Mouse (Mus musculus) thymus, postnatal 0 days (tissue): ENCODE data around the gene Nlrp6. TPM values are rescaled to one million over a fixed set of nuclear protein-coding genes. Genes with fewer than 3 reads are reported as not detected.
"Not testable (repeated sequence)": the region's sequence is repeated elsewhere in the genome, so short reads cannot be mapped to it uniquely, and the experiment has no call there.

ENCODE experiments used
- DNase-seq: peaks from one replicate; pipeline ENCODE4 v3.0.0-alpha.2; 2015; ENCODE audit warnings: low spot score
- polyA plus RNA-seq: library from polyadenylated mRNA; unstranded; fragments of >200 nt; fragmentation: Nextera tagmentation; extraction: Ambion mirVana; gene quantifications from 2 replicates; pipeline ENCODE4 v1.2.1, GENCODE M21; 2015

Gene Nlrp6
- polyA plus RNA-seq, result 0.74 and 0.81 TPM in 2 replicates

- DNase-seq, result no peak
These were observed at the start of gene Nlrp6 for GRCm38 (mm10) chr7:140920418-140921029. TSS of gene Nlrp6 (plus strand) at chr7:140920902.

- no peak for DNase-seq
These were observed 46.5 kb upstream of the Nlrp6 start for GRCm38 (mm10) chr7:140874224-140874623.

- no peak for DNase-seq
These were observed 43.3 kb upstream of the Nlrp6 start for GRCm38 (mm10) chr7:140877364-140877763.

GRCm38 (mm10) chr7:140879355-140879754 lies 41.3 kb upstream of the Nlrp6 start:
- peak; percentile 68 for DNase-seq

- no peak for DNase-seq
These were observed 40.3 kb upstream of the Nlrp6 start for GRCm38 (mm10) chr7:140880419-140880818.

GRCm38 (mm10) chr7:140880865-140881515 lies 39.7 kb upstream of the Nlrp6 start:
- DNase-seq, result no peak

GRCm38 (mm10) chr7:140881696-140882468 lies 38.8 kb upstream of the Nlrp6 start, which contains the start of the genes Psmd13 and Sirt3:
TSS of gene Psmd13 (plus strand) at chr7:140881968.
TSS of gene Sirt3 (minus strand) at chr7:140882309.
- peak; percentile 94 for DNase-seq

GRCm38 (mm10) chr7:140882469-140882803 lies 38.3 kb upstream of the Nlrp6 start:
- no peak for DNase-seq

GRCm38 (mm10) chr7:140890636-140891035 lies 30.1 kb upstream of the Nlrp6 start:
- not testable (repeated sequence) for DNase-seq

- DNase-seq, result no peak
These were observed 26.7 kb upstream of the Nlrp6 start for GRCm38 (mm10) chr7:140894031-140894430.

- DNase-seq, result no peak
These were observed 26.1 kb upstream of the Nlrp6 start for GRCm38 (mm10) chr7:140894611-140895010.

- no peak for DNase-seq
These were observed 22.8 kb upstream of the Nlrp6 start for GRCm38 (mm10) chr7:140897863-140898262.

GRCm38 (mm10) chr7:140899121-140899520 lies 21.6 kb upstream of the Nlrp6 start:
- no peak for DNase-seq

- no peak for DNase-seq
These were observed 20.5 kb upstream of the Nlrp6 start, which contains the start of gene Cox8b for GRCm38 (mm10) chr7:140900220-140900619. TSS of gene Cox8b (minus strand) at chr7:140900446.

GRCm38 (mm10) chr7:140902036-140902875 lies 18.4 kb upstream of the Nlrp6 start:
- no peak for DNase-seq

- peak; percentile 77 for DNase-seq
These were observed 17.5 kb upstream of the Nlrp6 start for GRCm38 (mm10) chr7:140903212-140903611.

GRCm38 (mm10) chr7:140905642-140906081 lies 15.0 kb upstream of the Nlrp6 start:
- DNase-seq, result no peak

GRCm38 (mm10) chr7:140907131-140907530 lies 13.6 kb upstream of the Nlrp6 start:
- no peak for DNase-seq

GRCm38 (mm10) chr7:140907697-140908096 lies 13.0 kb upstream of the Nlrp6 start:
- DNase-seq, result no peak

GRCm38 (mm10) chr7:140908181-140908580 lies 12.5 kb upstream of the Nlrp6 start:
- DNase-seq, result no peak

GRCm38 (mm10) chr7:140908634-140909107 lies 12.0 kb upstream of the Nlrp6 start:
- peak; percentile 87 for DNase-seq
